Mouse (Mus musculus) brain, embryonic 14.5 days (tissue): Measurements from ENCODE around the gene Hrh1.
"Not testable (repeated sequence)": the region's sequence is repeated elsewhere in the genome, so short reads cannot be mapped to it uniquely, and the experiment has no call there.

ENCODE experiments used
- CTCF ChIP-seq: fragments of 200-500 bp; IDR thresholded peaks from 2 replicates; pipeline ENCODE4 v1.5.1; 2012; ENCODE audit warnings: inconsistent platforms, mild to moderate bottlenecking, moderate library complexity, borderline replicate concordance; ENCODE audit not compliant: insufficient read depth, insufficient read length; ENCODE audit errors: extremely low read depth
- POLR2A ChIP-seq: fragments of 200-500 bp; IDR thresholded peaks from 2 replicates; pipeline ENCODE4 v1.6.1; 2012; ENCODE audit warnings: mild to moderate bottlenecking, inconsistent platforms, borderline replicate concordance; ENCODE audit not compliant: poor library complexity, insufficient read depth, insufficient read length, severe bottlenecking; ENCODE audit errors: extremely low read depth

DNA sequence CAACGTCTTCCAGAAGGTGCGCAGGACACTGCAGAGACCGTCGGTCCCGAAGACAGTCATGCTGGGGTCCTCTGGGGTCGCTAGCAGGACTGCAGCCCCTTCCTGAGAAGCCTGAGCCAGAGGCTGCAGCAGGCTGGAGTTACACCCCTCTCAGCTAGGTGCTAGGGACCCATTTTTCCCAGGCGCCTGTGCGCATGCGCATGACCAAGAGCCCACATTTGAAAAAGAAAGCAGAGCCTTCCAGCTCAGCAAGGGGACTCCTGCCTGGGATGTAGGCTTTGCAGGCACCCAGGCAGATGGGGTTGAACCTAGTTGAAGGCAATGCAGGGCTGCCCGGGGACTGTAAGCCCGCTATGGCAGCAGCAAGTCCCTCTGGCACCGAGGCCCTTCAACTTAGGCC lies 97.3 kb downstream of the Hrh1 start:
- not testable (repeated sequence) for TF ChIP-seq CTCF, POLR2A
